Mouse (Mus musculus) G1E (cell line): Measurements from ENCODE around the gene Mrgprb2.

Experiments
- CTCF ChIP-seq: IDR thresholded peaks from 2 replicates; pipeline ENCODE4 v1.5.1; 2012; ENCODE audit warnings: low read depth, low read length, inconsistent platforms, mixed read lengths
- GATA1 ChIP-seq: IDR thresholded peaks from 2 replicates; pipeline ENCODE4 v1.6.1; 2012; ENCODE audit warnings: borderline replicate concordance, low read length, inconsistent platforms, mixed read lengths

DNA sequence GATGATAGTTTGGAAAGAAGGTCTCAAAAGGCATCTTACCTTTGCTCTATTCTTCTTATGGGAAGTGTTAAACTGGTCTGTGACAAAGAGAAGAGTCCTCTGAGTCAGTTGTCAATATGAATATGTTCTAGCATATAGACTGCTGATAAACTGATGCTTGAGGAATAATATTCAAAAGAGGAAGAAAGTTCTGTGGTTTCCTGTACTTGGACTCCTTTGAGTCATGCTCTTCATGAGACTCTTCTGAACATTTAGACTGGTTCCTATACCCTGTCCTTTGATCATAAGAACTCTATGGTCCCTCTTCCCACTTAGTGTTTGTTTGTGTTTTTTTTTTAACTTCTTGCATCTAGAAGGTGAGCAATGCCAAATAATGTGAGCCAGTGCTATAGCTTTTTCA, at the start of gene Mrgprb2:
- TF ChIP-seq CTCF (no peak), GATA1 (no peak)
